Mouse (Mus musculus) stomach, postnatal 0 days (tissue): ENCODE results near the gene Phex.

Experiments used
- CTCF ChIP-seq: IDR thresholded peaks from 2 replicates; pipeline ENCODE4 v1.5.1; 2016; ENCODE audit warnings: antibody characterized with exemption, low read depth, mild to moderate bottlenecking, moderate library complexity
- EP300 ChIP-seq: optimal IDR thresholded peaks from 2 replicates; pipeline ENCODE3; 2016; ENCODE audit warnings: antibody characterized with exemption

GRCm38 (mm10) chrX:157184167-157184566, 230.9 kb downstream of the Phex start:
- TF ChIP-seq CTCF, result no peak
- no peak for TF ChIP-seq EP300
